Mouse (Mus musculus) cortical plate, adult 2 months (tissue): ENCODE measurements around the gene Lpcat3. TPM values are rescaled to one million over a fixed set of nuclear protein-coding genes. Genes with fewer than 3 reads are reported as not detected.

ENCODE experiments used
- H3K27ac ChIP-seq: fragments of 200-500 bp; 2 replicates; pipeline ENCODE4 v1.5.1; 2012; ENCODE audit warnings: low read length, control low read depth, inconsistent platforms; ENCODE audit not compliant: insufficient read depth
- H3K4me1 ChIP-seq: fragments of 200-500 bp; 2 replicates; pipeline ENCODE4 v1.6.1; 2011; ENCODE audit warnings: low read length; ENCODE audit not compliant: control insufficient read depth, insufficient read depth
- H3K4me3 ChIP-seq: fragments of 200-500 bp; 2 replicates; pipeline ENCODE4 v1.5.1; 2011; ENCODE audit warnings: mild to moderate bottlenecking, low read length, control low read depth; ENCODE audit not compliant: insufficient read depth
- CTCF ChIP-seq: fragments of 200-500 bp; IDR thresholded peaks from 2 replicates; pipeline ENCODE4 v1.5.1; 2011; ENCODE audit warnings: mild to moderate bottlenecking, control low read depth, low read length; ENCODE audit not compliant: insufficient read depth; ENCODE audit errors: extremely low read depth
- POLR2A ChIP-seq: fragments of 200-500 bp; IDR thresholded peaks from 2 replicates; pipeline ENCODE4 v1.6.1; 2011; ENCODE audit warnings: mild to moderate bottlenecking, low read length, control low read depth; ENCODE audit not compliant: insufficient read depth; ENCODE audit errors: extremely low read depth
- polyA plus RNA-seq: library from polyadenylated mRNA; depleted of rRNA; stranded (reverse); fragments of >200 nt; gene quantifications from 2 replicates; pipeline ENCODE4 v1.2.3, GENCODE M21; 2012

Gene Lpcat3
- polyA plus RNA-seq, 1 experiment = 47.6 TPM

DNA sequence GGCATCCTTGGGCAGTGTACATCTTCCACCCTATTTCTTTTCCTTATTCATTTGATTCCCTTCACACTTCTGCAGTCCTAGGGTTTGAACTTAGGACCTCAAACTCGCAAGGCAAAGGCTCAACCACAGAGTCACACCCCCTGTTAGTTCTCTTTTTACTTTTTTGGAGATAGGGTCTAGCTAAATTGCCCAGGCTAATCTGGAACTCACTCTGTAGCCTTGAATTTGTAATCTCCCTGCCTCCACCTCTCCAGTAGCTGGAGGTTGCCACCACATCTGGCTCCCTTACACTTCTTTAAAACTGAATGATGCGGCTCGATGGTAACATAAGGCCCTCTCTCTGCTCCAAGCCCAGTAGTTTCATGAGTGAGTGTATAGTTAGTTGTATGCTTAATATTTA lies 71.6 kb downstream of the Lpcat3 start:
- Histone ChIP-seq H3K4me3 (no peak overlapping the region), H3K27ac (no peak overlapping the region), H3K4me1 (no peaks in the 10 kb centered on the region)
- TF ChIP-seq POLR2A (no peak), CTCF (no peak)

DNA sequence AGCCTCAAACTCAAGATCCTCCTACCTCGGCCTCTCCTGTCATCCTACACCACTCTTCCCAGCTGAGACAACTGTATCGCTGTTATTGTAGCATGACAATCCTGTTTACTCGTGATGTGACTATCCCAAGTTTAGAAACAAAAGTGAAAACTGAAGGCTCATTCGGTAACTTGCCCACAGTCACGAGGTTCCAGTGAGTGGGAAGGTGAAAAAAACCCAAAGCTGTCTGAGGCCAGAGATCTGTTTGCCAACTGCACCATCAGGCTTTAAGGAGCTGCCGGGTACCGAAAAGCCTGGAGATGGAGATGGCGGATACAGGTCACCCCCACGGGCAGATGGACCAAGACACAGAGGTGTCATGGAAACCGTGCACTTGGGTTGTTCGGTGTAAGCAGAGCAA lies 74.2 kb downstream of the Lpcat3 start:
- peaks cover 2% of the 10 kb centered on the region for H3K4me1 ChIP-seq
- no peak overlapping the region for H3K4me3 ChIP-seq
- H3K27ac ChIP-seq = no peak overlapping the region
- TF ChIP-seq CTCF (no peak), POLR2A (no peak)

DNA sequence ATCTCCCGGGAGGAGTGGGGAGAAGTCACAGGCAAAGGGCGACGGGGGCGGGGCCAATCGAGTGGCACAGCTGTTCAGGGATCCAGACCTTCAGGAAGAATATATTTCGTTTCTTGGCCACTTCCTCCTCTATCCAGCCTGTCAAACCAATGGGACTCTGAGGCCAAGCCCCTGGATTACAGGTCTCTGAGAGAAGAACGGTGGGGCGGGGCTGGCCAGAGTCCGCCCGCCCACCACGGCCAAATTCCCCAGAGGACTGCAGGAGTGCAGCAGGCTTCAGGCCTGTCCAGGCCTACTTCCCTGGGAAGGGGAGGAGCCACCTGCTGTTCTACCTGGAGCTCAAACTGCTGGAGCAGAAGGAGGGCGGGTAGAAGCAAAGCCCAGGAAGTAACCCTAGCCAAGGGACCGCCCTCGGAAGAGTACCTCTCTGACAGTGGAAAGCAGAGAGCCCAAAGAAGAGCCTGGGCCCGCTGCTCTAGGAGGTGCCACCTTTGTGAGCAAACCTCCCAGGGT lies 75.7 kb downstream of the Lpcat3 start, which contains the start of gene Ptpn6:
Gene Ptpn6, minus strand, starts transcription at position 204 of the 513 bp plus-strand sequence.
- TF ChIP-seq POLR2A = no peak
- no peak for TF ChIP-seq CTCF
- H3K4me3 ChIP-seq = no peak within 1 kb of the TSS
- peaks cover 2% of the 10 kb centered on the region for H3K4me1 ChIP-seq
- no peak within 1 kb of the TSS for H3K27ac ChIP-seq

DNA sequence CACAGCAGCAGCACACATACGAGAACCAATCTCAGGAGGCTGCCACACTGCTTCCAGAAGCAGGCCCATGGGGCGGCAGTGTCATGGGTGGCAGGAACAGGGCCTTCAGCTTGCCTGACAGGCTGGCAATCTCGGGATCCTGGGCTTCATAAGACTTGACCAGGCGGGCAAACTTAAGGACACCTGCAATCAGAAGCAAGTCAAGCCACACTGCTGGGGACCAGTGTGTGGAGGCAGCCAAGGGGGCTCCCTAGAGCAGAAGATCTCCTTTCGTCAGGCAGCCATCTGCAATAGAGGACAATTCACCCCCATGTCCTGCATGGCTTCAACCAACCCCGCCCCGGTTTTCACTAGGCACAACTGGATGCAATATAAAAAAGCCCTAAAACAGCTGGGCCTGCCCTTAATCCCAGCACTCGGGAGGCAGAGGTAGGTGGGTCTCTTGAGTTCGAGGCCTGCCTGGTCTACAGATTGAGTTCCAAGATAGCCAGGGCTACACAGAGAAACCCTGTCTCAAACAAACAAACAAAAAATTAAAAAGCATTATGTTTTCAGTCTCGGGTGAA lies 76.5 kb downstream of the Lpcat3 start:
- H3K4me3 ChIP-seq = no peak overlapping the region; the same call in 1 of the 2 replicates

DNA sequence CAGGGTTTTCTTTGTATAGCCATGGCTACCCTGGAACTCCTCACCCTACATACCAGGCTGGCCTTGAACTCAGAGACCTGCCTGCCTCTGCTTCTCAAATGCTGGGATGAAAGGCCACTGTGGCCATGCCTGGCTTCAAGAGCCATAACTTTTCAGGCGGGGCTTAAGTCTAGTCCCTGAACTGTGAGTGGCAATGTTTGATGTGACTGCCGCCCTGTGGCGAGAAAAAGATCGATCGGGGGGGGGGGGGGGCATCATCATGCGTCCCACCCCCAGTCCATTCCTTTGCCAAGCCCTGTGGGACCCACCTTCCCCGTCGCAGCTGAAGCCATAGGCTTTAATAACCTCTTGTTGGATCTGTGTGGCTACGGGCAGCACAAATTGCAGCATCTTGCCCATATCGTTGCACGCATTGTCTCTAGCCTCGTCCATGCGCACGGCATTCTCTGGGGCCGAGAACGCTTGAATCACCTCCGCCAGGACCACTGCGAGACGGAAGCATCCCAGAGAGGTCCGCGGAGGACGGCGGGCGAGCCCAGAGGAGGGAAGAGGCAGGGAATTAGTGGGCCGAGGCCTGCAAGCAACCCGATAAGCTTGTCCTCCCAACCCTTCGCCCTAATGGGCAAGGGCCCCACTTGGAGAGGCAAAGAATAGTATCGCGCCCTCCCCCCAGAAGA lies 77.5 kb downstream of the Lpcat3 start:
- peaks cover 2% of the 10 kb centered on the region for H3K4me1 ChIP-seq
- H3K4me3 ChIP-seq = peak overlapping the region; percentile 67
- TF ChIP-seq POLR2A (no peak; the same call in 1 of the 2 replicates), CTCF (peak; percentile 40; the same call in 1 of the 2 replicates)
- H3K27ac ChIP-seq = peak overlapping the region; percentile 92

More for the DNA sequence above, 76.5 kb downstream of the Lpcat3 start:
- no peak for TF ChIP-seq CTCF
- TF ChIP-seq POLR2A = no peak
- Histone ChIP-seq H3K27ac (no peak overlapping the region), H3K4me1 (peaks cover 2% of the 10 kb centered on the region)

DNA sequence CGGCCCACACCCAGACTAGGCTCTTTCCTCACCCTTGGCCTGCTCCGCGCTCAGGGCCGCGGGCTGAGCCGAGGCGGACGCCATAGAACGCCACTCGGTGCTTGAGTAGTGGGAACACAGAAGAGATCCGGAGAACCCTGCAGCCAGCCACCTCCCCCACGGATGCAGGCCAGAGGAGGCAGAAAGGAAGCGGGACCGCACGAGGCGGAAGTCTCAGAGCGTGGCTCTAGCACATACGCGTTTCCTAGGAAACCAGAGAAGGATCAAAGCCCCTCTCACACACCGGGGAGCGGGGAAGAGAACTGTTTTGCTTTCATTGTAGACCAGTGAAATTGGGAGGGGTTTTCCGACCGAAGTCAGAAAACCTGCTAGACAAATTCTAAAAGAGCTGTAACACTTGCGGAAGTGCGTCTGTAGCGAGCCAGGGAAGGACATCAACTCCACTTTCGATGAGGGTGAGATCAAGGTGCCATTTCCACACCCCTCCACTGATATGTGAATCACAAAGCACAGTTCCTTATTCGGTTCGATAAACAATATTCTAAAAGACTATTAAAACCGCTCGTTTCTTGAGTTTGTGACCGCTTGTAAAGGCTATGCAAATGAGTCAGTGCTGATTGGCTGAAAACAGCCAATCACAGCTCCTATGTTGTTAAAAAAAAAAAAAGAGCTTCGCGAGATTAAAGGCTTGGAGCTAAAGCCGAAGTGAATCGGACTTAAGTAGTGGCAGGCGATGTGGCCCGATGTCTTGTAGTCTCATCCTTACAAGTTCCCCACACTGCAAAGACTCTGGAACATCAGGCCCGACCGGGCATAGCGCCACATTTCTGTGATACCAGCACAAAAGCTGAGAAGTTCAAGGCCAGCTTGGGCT lies 78.3 kb downstream of the Lpcat3 start, which contains the start of gene Grcc10:
Gene Grcc10, minus strand, starts transcription at position 487 of the 874 bp plus-strand sequence.
- H3K27ac ChIP-seq = peak within 1 kb of the TSS; percentile 92
- peak within 1 kb of the TSS; percentile 67 for H3K4me3 ChIP-seq
- H3K4me1 ChIP-seq = peaks cover 2% of the 10 kb centered on the region
- no peak for TF ChIP-seq CTCF
- peak; percentile 97 for TF ChIP-seq POLR2A

DNA sequence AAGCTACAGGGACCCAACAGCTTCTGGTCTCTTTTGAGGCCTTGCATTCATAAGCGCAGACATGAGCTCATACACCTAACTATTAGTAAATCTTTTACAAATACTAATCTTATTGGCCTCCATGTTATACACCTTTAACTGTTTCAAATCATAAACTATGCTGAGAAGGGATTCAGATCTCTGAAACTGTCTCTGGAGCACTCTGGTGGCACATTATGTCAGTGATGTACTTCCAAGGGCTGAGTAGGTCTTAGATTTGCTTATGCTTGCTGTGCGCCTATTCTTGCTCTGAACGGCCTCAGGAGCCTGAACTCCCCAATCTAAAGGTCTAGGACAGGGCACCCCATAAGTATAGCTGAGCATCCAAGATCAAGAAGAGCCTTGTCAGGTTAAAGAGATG lies 79.0 kb downstream of the Lpcat3 start:
- Histone ChIP-seq H3K27ac (peak overlapping the region; percentile 92; the same call in 1 of the 2 replicates), H3K4me3 (peak overlapping the region; percentile 67; the same call in 1 of the 2 replicates), H3K4me1 (peaks cover 2% of the 10 kb centered on the region)
- TF ChIP-seq CTCF (no peak), POLR2A (no peak)

DNA sequence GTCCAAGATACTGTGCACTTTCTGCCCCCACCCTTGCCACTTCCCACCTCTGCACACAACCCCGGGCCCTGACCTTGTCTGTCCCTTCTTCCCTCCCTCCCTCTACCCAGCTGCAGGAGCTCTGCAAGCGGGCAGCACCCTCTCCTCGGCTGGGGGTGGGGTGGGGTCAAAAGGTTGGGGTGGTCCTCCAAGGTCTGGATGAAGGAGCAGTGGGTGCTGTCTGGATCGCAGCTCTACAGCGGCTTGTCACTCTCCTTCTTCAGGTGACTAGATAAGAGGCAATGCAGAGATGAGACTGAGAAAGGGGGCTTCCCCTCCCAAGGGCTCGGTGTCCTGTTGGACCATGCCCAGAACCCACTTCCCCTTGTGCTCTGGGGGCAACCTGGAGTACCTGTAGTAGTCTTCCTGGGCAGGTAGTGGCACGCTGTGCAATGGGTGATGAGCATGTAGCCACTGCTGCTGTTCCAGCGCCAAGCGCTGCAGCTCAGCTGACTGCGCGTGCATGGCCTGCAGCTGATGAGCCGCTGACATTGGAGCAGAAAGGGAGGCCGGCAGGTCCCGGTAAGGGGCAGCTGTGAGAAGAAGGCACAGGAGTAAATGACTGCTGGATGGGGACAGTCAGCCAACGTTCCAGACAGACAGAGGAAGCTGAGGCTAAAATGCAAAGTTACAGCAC lies 80.2 kb downstream of the Lpcat3 start:
- peaks cover 2% of the 10 kb centered on the region for H3K4me1 ChIP-seq
- H3K4me3 ChIP-seq = no peak overlapping the region
- TF ChIP-seq CTCF (no peak), POLR2A (no peak)
- no peak overlapping the region for H3K27ac ChIP-seq

DNA sequence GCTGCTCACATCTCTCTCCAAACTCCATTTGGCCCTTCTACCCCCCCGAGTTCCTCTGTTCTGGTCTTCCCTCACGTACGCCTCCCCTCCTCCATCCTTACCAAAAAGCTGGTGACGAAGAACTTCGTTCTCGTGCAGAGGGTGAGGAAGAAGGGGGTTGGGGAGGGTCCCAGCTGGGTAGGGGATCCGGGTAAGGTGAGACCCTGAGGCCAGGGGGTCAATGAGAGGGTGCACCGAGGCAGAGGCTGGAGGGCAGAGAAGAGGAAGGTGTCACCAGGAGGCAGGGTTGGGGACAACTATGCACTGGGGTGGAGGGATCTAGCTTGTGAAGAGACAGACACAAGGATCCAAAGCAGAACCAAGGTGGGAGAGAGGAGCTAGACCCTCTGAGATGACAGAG lies 80.8 kb downstream of the Lpcat3 start:
- Histone ChIP-seq H3K4me1 (peaks cover 2% of the 10 kb centered on the region), H3K4me3 (no peak overlapping the region), H3K27ac (no peak overlapping the region)
- TF ChIP-seq CTCF = no peak
